Mouse (Mus musculus): ENCODE results near the gene Zfp444.

DNA sequence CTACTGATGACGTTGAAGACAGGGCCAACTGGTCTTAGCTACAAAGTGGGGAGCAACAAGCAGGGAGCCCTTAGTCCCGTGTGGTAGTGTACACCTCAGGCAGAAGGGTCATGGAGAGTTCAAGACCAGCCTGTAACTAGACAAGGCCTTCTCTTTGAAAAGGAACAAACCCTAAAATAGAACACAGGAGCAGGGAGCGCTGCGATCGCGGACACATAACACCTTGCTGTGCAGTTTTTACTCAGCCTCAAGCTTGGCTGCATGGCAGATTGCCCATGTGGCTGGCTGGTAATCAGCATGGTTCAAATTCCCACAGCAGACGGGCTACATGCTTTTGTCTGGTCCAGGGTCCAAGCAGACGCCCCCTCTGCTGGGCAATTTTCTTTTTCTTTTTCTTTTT, 12.5 kb downstream of the Zfp444 start:
- TF ChIP-seq CTCF (IDR thresholded peaks at IDR 0.05) (no peak), POLR2A (IDR thresholded peaks at IDR 0.05; ENCODE audit: insufficient read depth, low read depth, low read length) (no peak), EP300 (IDR thresholded peaks at IDR 0.05; ENCODE audit: insufficient read depth, low read depth, low read length) (no peak)

Measured in heart, adult 2 months (tissue).